Mouse (Mus musculus) lung, postnatal 0 days (tissue): ENCODE data around the gene Stk32b.

Source experiments
- CTCF ChIP-seq: IDR thresholded peaks from 2 replicates; pipeline ENCODE4 v1.5.1; 2016; ENCODE audit warnings: antibody characterized with exemption, mild to moderate bottlenecking
- EP300 ChIP-seq: IDR thresholded peaks from 2 replicates; pipeline ENCODE4 v1.6.1; 2016; ENCODE audit warnings: antibody characterized with exemption, mild to moderate bottlenecking, control low read depth

- TF ChIP-seq CTCF (no peak), EP300 (no peak)
These were observed 221.9 kb downstream of the Stk32b start for GRCm38 (mm10) chr5:37494984-37495476.
